Mouse (Mus musculus): ENCODE results near the gene Sfmbt1. TPM values are rescaled to one million over a fixed set of nuclear protein-coding genes. Genes with fewer than 3 reads are reported as not detected.
A peak's percentile ranks its signal among the peaks of the same experiment; 100 is the strongest.

Gene Sfmbt1
- polyA plus RNA-seq, 1 experiment from 2014 or later = 15.5 TPM

- no peaks in the 10 kb centered on the region for H3K9me3 ChIP-seq
- no peak for ATAC-seq (ENCODE audit: low FRiP score, low read depth)
- H3K4me3 ChIP-seq = no peak overlapping the region
- H3K27me3 ChIP-seq = no peaks in the 10 kb centered on the region
- peaks cover 56% of the 10 kb centered on the region for H3K36me3 ChIP-seq
- H3K4me2 ChIP-seq (replicated peaks) = no peak overlapping the region
- WGBS = 35% methylated on average over 5 of the region's 5 CpGs
- H3K9ac ChIP-seq = no peak overlapping the region
- H3K27ac ChIP-seq = no peak overlapping the region
- H3K4me1 ChIP-seq = peaks cover 28% of the 10 kb centered on the region
Measured at GRCm38 (mm10) chr14:30867042-30867441, 152.4 kb downstream of the Sfmbt1 start.

GRCm38 (mm10) chr14:30868826-30869225, 154.2 kb downstream of the Sfmbt1 start:
- H3K36me3 ChIP-seq = peaks cover 63% of the 10 kb centered on the region
- no peak for ATAC-seq (ENCODE audit: low FRiP score, low read depth)
- no peak overlapping the region for H3K4me2 ChIP-seq (replicated peaks)
- no peaks in the 10 kb centered on the region for H3K27me3 ChIP-seq
- 91% methylated on average over 10 of the region's 10 CpGs for WGBS
- peak overlapping the region; percentile 82; the same call in 1 of the 2 replicates for H3K27ac ChIP-seq
- H3K4me3 ChIP-seq = no peak overlapping the region
- no peak overlapping the region for H3K9ac ChIP-seq
- no peaks in the 10 kb centered on the region for H3K9me3 ChIP-seq
- peaks cover 35% of the 10 kb centered on the region for H3K4me1 ChIP-seq

GRCm38 (mm10) chr14:30869391-30869801, 154.7 kb downstream of the Sfmbt1 start:
- peaks cover 40% of the 10 kb centered on the region for H3K4me1 ChIP-seq
- peak overlapping the region; percentile 19; the same call in 1 of the 2 replicates for H3K9ac ChIP-seq
- H3K36me3 ChIP-seq = peaks cover 64% of the 10 kb centered on the region
- no peak for ATAC-seq (ENCODE audit: low FRiP score, low read depth)
- no peak overlapping the region for H3K4me3 ChIP-seq
- H3K9me3 ChIP-seq = no peaks in the 10 kb centered on the region
- 79% methylated on average over 8 of the region's 8 CpGs for WGBS
- peak overlapping the region; percentile 32; the same call in 1 of the 2 replicates for H3K4me2 ChIP-seq (replicated peaks)
- peak overlapping the region; percentile 82 for H3K27ac ChIP-seq
- no peaks in the 10 kb centered on the region for H3K27me3 ChIP-seq

GRCm38 (mm10) chr14:30870206-30871147, 155.8 kb downstream of the Sfmbt1 start:
- Histone ChIP-seq H3K9ac (peak overlapping the region; percentile 43), H3K36me3 (peaks cover 62% of the 10 kb centered on the region), H3K27me3 (no peaks in the 10 kb centered on the region), H3K9me3 (no peaks in the 10 kb centered on the region), H3K4me2 (replicated peaks) (peak overlapping the region; percentile 35), H3K4me3 (no peak overlapping the region), H3K4me1 (peaks cover 42% of the 10 kb centered on the region), H3K27ac (peak overlapping the region; percentile 82)
- ATAC-seq (ENCODE audit: low FRiP score, low read depth) = peak; percentile 78
- WGBS = 44% methylated on average over 25 of the region's 25 CpGs

Other genes starting within 250 kb of the Sfmbt1 start
- gene Dcp1a, start 235.3 kb upstream of the Sfmbt1 start, polyA plus RNA-seq (2015; fragmentation: Nextera tagmentation; extraction: Ambion mirVana) = 32.1 and 35.6 TPM in 2 replicates
- gene Cacna1d, start 223.4 kb upstream of the Sfmbt1 start, polyA plus RNA-seq (2015; fragmentation: Nextera tagmentation; extraction: Ambion mirVana) = 2.9 and 4.7 TPM in 2 replicates
- 228 and 235 TPM in 2 replicates for gene Tkt, start 166.5 kb upstream of the Sfmbt1 start, polyA plus RNA-seq (2015; fragmentation: Nextera tagmentation; extraction: Ambion mirVana)
- gene Prkcd, start 88.6 kb upstream of the Sfmbt1 start, polyA plus RNA-seq (2015; fragmentation: Nextera tagmentation; extraction: Ambion mirVana) = 50.8 and 58.5 TPM in 2 replicates
- gene Rft1, start 60.5 kb upstream of the Sfmbt1 start, polyA plus RNA-seq (2015; fragmentation: Nextera tagmentation; extraction: Ambion mirVana) = 20.7 and 21.0 TPM in 2 replicates
- 30.4 and 32.4 TPM in 2 replicates for gene Tmem110, start 110.7 kb downstream of the Sfmbt1 start, polyA plus RNA-seq (2015; fragmentation: Nextera tagmentation; extraction: Ambion mirVana)
- gene Mustn1, start 164.4 kb downstream of the Sfmbt1 start, polyA plus RNA-seq (2015; fragmentation: Nextera tagmentation; extraction: Ambion mirVana) = 13.1 and 13.9 TPM in 2 replicates
- 0.06 TPM in 2 replicates for gene Itih4, start 171.6 kb downstream of the Sfmbt1 start, polyA plus RNA-seq (2015; fragmentation: Nextera tagmentation; extraction: Ambion mirVana)
- 0.06 and 0.47 TPM in 2 replicates for gene Itih3, start 208.9 kb downstream of the Sfmbt1 start, polyA plus RNA-seq (2015; fragmentation: Nextera tagmentation; extraction: Ambion mirVana)
- 0.06 TPM in 1 of 2 replicates, not detected in the other for gene Itih1, start 228.4 kb downstream of the Sfmbt1 start, polyA plus RNA-seq (2015; fragmentation: Nextera tagmentation; extraction: Ambion mirVana)
- 15.0 and 15.7 TPM in 2 replicates for gene Nek4, start 236.5 kb downstream of the Sfmbt1 start, polyA plus RNA-seq (2015; fragmentation: Nextera tagmentation; extraction: Ambion mirVana)

All from limb, embryonic 13.5 days (tissue).